Mouse (Mus musculus) heart, embryonic 11.5 days (tissue): ENCODE results near the gene Cyp4f13. TPM values are rescaled to one million over a fixed set of nuclear protein-coding genes. Genes with fewer than 3 reads are reported as not detected.

ENCODE experiments used
- polyA plus RNA-seq: library from polyadenylated mRNA; unstranded; fragments of >200 nt; fragmentation: Nextera tagmentation; extraction: Ambion mirVana; gene quantifications from 2 replicates; pipeline ENCODE4 v1.2.1, GENCODE M21; 2014

Cyp4f13 gene
- polyA plus RNA-seq, 1 experiment from 2014 or later: 9.0 TPM

Other genes with a start within 250 kb of the Cyp4f13 start
- gene Zfp871, start 159.1 kb downstream of the Cyp4f13 start, polyA plus RNA-seq: 26.7 and 35.0 TPM in 2 replicates
- 1.00 and 2.1 TPM in 2 replicates for gene Zfp811, start 137.5 kb downstream of the Cyp4f13 start, polyA plus RNA-seq
- 8.0 and 10.5 TPM in 2 replicates for gene Zfp799, start 117.1 kb downstream of the Cyp4f13 start, polyA plus RNA-seq
- gene Zfp870, start 55.8 kb downstream of the Cyp4f13 start, polyA plus RNA-seq: 4.8 and 5.9 TPM in 2 replicates
- gene Cyp4f14, start 30.1 kb downstream of the Cyp4f13 start, polyA plus RNA-seq: not detected in 2 replicates
- gene Zfp472, start 18.4 kb upstream of the Cyp4f13 start, polyA plus RNA-seq: 5.9 and 7.4 TPM in 2 replicates
- gene Zfp952, start 45.7 kb upstream of the Cyp4f13 start, polyA plus RNA-seq: 8.8 and 11.3 TPM in 2 replicates
- gene Zfp763, start 86.0 kb upstream of the Cyp4f13 start, polyA plus RNA-seq: 7.4 and 8.4 TPM in 2 replicates
- not detected in 2 replicates for gene 4921501E09Rik, start 120.7 kb upstream of the Cyp4f13 start, polyA plus RNA-seq
- 5.8 and 6.6 TPM in 2 replicates for gene Zfp563, start 141.9 kb upstream of the Cyp4f13 start, polyA plus RNA-seq
- gene Morc2b, start 192.3 kb upstream of the Cyp4f13 start, polyA plus RNA-seq: not detected in 2 replicates
- gene Olfr55, start 221.0 kb upstream of the Cyp4f13 start, polyA plus RNA-seq: not detected in 2 replicates
- not detected in 2 replicates for gene Olfr239, start 243.9 kb upstream of the Cyp4f13 start, polyA plus RNA-seq